Mouse (Mus musculus): Measurements from ENCODE around the gene Zfp583. TPM values are rescaled to one million over a fixed set of nuclear protein-coding genes. Genes with fewer than 3 reads are reported as not detected.
"Not testable (repeated sequence)": the region's sequence is repeated elsewhere in the genome, so short reads cannot be mapped to it uniquely, and the experiment has no call there.

Zfp583 gene
- polyA plus RNA-seq, 1 experiment from 2014 or later, result 9.6 TPM

- Histone ChIP-seq H3K9me3 (no peaks in the 10 kb centered on the region), H3K36me3 (peaks cover 8% of the 10 kb centered on the region), H3K27ac (no peak overlapping the region), H3K4me2 (replicated peaks) (no peak overlapping the region), H3K4me1 (peaks cover 5% of the 10 kb centered on the region), H3K27me3 (no peaks in the 10 kb centered on the region), H3K4me3 (no peak overlapping the region), H3K9ac (no peak overlapping the region)
- no peak for ATAC-seq (ENCODE audit: low FRiP score, low read depth)
- 54% methylated on average over 10 of the region's 10 CpGs for WGBS
Observed at GRCm38 (mm10) chr7:6358937-6359590, 28.0 kb upstream of the Zfp583 start.

DNA sequence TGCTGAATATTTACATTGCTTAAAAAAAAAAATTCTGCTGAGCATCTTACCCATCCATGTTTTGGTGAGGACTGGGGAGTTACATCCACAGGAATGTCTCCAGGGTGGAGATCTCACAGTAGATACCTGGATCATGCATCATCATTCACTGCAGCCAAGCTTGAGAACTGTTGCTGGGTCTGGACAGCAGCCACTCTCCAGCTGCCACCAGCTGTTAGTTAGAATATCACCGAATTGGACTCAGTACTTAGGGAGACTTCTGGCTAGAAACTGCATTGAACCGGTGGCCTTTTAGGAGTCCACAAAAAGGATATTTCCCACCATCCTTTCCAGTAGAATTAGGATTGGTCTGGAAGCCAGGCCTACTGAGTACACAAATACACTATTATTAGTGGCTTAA is 27.0 kb upstream of the Zfp583 start:
- H3K9ac ChIP-seq, result no peak overlapping the region
- no peaks in the 10 kb centered on the region for H3K27me3 ChIP-seq
- ATAC-seq (ENCODE audit: low FRiP score, low read depth), result no peak
- peaks cover 17% of the 10 kb centered on the region for H3K36me3 ChIP-seq
- no peaks in the 10 kb centered on the region for H3K9me3 ChIP-seq
- H3K4me2 ChIP-seq (replicated peaks), result no peak overlapping the region
- 70% methylated on average over 2 of the region's 2 CpGs for WGBS
- H3K27ac ChIP-seq, result no peak overlapping the region
- no peak overlapping the region for H3K4me3 ChIP-seq
- no peaks in the 10 kb centered on the region for H3K4me1 ChIP-seq

GRCm38 (mm10) chr7:6344124-6344523 is 13.0 kb upstream of the Zfp583 start:
- H3K4me3 ChIP-seq, result peak overlapping the region; percentile 63
- H3K27me3 ChIP-seq, result no peaks in the 10 kb centered on the region

DNA sequence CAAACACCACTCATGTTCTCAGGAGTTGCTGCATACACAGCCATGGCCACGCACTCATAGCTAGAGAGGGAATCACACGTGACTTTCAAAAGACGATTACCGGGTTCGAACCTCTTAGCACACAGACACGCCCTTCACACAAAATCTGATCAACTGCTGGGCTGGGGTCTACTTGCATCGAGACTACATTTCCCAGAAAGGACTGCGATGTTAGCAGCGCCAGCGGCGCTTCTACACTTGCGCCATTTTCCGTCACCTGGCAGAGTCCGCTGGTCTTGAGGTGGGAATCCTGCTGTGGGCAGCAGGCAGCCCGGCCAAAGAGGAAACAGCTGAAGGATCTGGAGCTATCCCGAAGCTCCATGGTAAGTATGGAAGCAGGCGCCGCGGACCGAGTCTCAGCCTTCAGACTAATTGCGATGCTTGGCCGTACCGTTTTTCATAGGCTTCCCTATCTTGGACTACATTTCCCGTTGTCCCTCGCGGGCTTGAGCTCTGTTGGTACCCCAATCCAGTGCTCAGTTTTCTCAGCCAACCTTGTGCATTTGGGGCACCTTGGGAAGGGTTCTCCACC is 12.5 kb upstream of the Zfp583 start, which contains the start of gene Gm3854:
Gene Gm3854 (plus strand): TSS at position 259 of the 571 bp plus-strand sequence.
- Histone ChIP-seq H3K36me3 (no peaks in the 10 kb centered on the region), H3K9ac (peak within 1 kb of the TSS; percentile 60), H3K4me2 (replicated peaks) (peak within 1 kb of the TSS; percentile 61), H3K27me3 (no peaks in the 10 kb centered on the region), H3K9me3 (no peaks in the 10 kb centered on the region), H3K4me1 (no peaks in the 10 kb centered on the region), H3K27ac (peak within 1 kb of the TSS; percentile 59; the same call in 1 of the 2 replicates), H3K4me3 (peak within 1 kb of the TSS; percentile 63)
- peak; percentile 95 for ATAC-seq (ENCODE audit: low FRiP score, low read depth)
- under 1% methylated on average over 26 of the region's 26 CpGs for WGBS

More at GRCm38 (mm10) chr7:6344124-6344523, 13.0 kb upstream of the Zfp583 start:
- no peaks in the 10 kb centered on the region for H3K4me1 ChIP-seq
- no peak overlapping the region for H3K27ac ChIP-seq
- H3K9ac ChIP-seq, result peak overlapping the region; percentile 60; the same call in 1 of the 2 replicates
- H3K4me2 ChIP-seq (replicated peaks), result peak overlapping the region; percentile 61
- 31% methylated on average over 10 of the region's 10 CpGs for WGBS
- no peaks in the 10 kb centered on the region for H3K9me3 ChIP-seq
- H3K36me3 ChIP-seq, result no peaks in the 10 kb centered on the region
- no peak for ATAC-seq (ENCODE audit: low FRiP score, low read depth)

GRCm38 (mm10) chr7:6339865-6340264 is 8.8 kb upstream of the Zfp583 start:
- H3K36me3 ChIP-seq, result no peaks in the 10 kb centered on the region
- no peaks in the 10 kb centered on the region for H3K9me3 ChIP-seq
- H3K9ac ChIP-seq, result no peak overlapping the region
- H3K4me2 ChIP-seq (replicated peaks), result no peak overlapping the region
- 84% methylated on average over 5 of the region's 5 CpGs for WGBS
- no peak for ATAC-seq (ENCODE audit: low FRiP score, low read depth)
- H3K4me1 ChIP-seq, result no peaks in the 10 kb centered on the region
- no peak overlapping the region for H3K27ac ChIP-seq
- no peak overlapping the region for H3K4me3 ChIP-seq
- H3K27me3 ChIP-seq, result no peaks in the 10 kb centered on the region

DNA sequence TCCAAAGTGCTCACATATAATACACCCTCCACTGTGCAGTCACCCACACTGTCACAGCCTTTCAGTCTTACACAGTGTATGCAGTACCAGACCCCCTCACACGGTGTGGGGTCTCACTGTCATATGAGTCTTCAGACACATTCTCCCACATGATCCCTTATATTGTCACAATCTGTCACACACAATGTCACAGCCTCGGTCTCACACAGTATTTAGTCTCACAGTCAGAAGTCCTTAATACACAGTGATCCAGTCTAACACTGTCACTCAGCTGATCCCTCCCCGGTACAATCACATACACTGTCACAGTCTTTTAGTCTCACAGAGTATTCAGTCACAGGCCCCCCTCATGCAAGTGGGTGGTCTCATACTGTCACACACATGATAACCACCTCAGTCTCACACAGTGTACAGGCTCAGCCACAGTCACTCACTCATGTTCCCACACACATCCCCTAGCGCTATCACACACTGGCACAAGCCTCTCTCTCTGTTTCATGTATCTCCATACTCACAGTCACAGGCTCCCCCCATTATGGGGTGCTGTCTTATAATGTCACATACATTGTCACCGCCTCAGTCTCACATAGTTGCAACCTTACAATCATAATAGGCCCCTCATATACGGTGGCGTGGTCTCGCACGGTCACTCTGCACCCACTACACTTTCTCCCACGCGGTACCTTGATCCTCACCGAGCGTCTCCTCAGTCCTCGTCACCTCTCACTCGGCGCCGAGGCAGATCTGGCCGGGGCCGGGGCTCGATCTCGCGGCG is 440 bp downstream of the Zfp583 start:
- no peaks in the 10 kb centered on the region for H3K27me3 ChIP-seq
- H3K27ac ChIP-seq, result peak overlapping the region; percentile 84; the same call in 1 of the 2 replicates
- H3K4me2 ChIP-seq (replicated peaks), result peak overlapping the region; percentile 75
- 18% methylated on average over 23 of the region's 23 CpGs for WGBS
- H3K9ac ChIP-seq, result peak overlapping the region; percentile 84
- H3K9me3 ChIP-seq, result 0 out of 2 replicates have a peak, but pooled peaks cover 4% of the 10 kb centered on the region
- peaks cover 21% of the 10 kb centered on the region for H3K36me3 ChIP-seq
- peak overlapping the region; percentile 62 for H3K4me3 ChIP-seq
- peak; percentile 75 for ATAC-seq (ENCODE audit: low FRiP score, low read depth)
- H3K4me1 ChIP-seq, result peaks cover 12% of the 10 kb centered on the region

DNA sequence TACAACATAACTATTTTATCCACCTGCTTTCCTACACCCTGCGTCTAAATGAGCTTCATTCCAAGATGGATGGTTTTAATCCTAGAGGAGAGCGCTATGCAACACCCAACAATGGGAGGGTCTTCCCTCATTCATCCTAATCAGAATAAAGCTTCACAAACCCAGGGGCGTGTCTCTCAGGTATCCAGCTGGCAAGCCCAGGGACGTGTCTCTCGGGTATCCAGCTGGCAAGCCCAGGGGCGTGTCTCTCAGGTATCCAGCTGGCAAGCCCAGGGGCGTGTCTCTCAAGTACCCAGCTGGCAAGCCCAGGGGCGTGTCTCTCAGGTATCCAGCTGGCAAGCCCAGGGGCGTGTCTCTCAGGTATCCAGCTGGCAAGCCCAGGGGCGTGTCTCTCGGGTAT is 30.3 kb downstream of the Zfp583 start:
- not testable (repeated sequence) for H3K4me3 ChIP-seq; H3K27ac ChIP-seq; H3K9me3 ChIP-seq; H3K9ac ChIP-seq; ATAC-seq (ENCODE audit: low FRiP score, low read depth); H3K4me2 ChIP-seq (replicated peaks); H3K4me1 ChIP-seq; H3K27me3 ChIP-seq
- WGBS, result 72% methylated on average over 11 of the region's 11 CpGs
- H3K36me3 ChIP-seq, result peaks cover 61% of the 10 kb centered on the region

- H3K27me3 ChIP-seq; H3K4me3 ChIP-seq; H3K4me2 ChIP-seq (replicated peaks); H3K9me3 ChIP-seq; H3K27ac ChIP-seq; ATAC-seq (ENCODE audit: low FRiP score, low read depth); H3K9ac ChIP-seq: not testable (repeated sequence)
- H3K36me3 ChIP-seq, result peaks cover 37% of the 10 kb centered on the region
- H3K4me1 ChIP-seq, result peaks cover 12% of the 10 kb centered on the region
- 85% methylated on average over 5 of the region's 6 CpGs for WGBS
Observed at GRCm38 (mm10) chr7:6291121-6291520, 40.0 kb downstream of the Zfp583 start.

- 0 out of 2 replicates have a peak, but pooled peaks have one; percentile 0 for ATAC-seq (ENCODE audit: low FRiP score, low read depth)
- peak overlapping the region; percentile 65 for H3K9ac ChIP-seq
- no peaks in the 10 kb centered on the region for H3K9me3 ChIP-seq
- H3K4me1 ChIP-seq, result peaks cover 17% of the 10 kb centered on the region
- H3K4me3 ChIP-seq, result peak overlapping the region; percentile 55
- H3K27ac ChIP-seq, result no peak overlapping the region; the same call in 1 of the 2 replicates
- no peaks in the 10 kb centered on the region for H3K27me3 ChIP-seq
- H3K36me3 ChIP-seq, result peaks cover 9% of the 10 kb centered on the region
- 31% methylated on average over 15 of the region's 15 CpGs for WGBS
- peak overlapping the region; percentile 76 for H3K4me2 ChIP-seq (replicated peaks)
Observed at GRCm38 (mm10) chr7:6286921-6287531, 44.1 kb downstream of the Zfp583 start.

- peaks cover 9% of the 10 kb centered on the region for H3K36me3 ChIP-seq
- H3K27ac ChIP-seq, result peak within 1 kb of the TSS; percentile 77
- no peaks in the 10 kb centered on the region for H3K27me3 ChIP-seq
- peak; percentile 89 for ATAC-seq (ENCODE audit: low FRiP score, low read depth)
- H3K9ac ChIP-seq, result peak within 1 kb of the TSS; percentile 67
- H3K9me3 ChIP-seq, result no peaks in the 10 kb centered on the region
- peaks cover 17% of the 10 kb centered on the region for H3K4me1 ChIP-seq
- peak within 1 kb of the TSS; percentile 76 for H3K4me2 ChIP-seq (replicated peaks)
- peak within 1 kb of the TSS; percentile 55 for H3K4me3 ChIP-seq
- 2% methylated on average over 50 of the region's 50 CpGs for WGBS
Observed at GRCm38 (mm10) chr7:6285842-6286705, 45.0 kb downstream of the Zfp583 start, which contains the start of gene Zfp667. TSS of gene Zfp667 (plus strand) at chr7:6286579.

- Histone ChIP-seq H3K27ac (no peak overlapping the region; the same call in 1 of the 2 replicates), H3K36me3 (peaks cover 6% of the 10 kb centered on the region), H3K9me3 (no peaks in the 10 kb centered on the region), H3K4me3 (peak overlapping the region; percentile 55; the same call in 1 of the 2 replicates), H3K9ac (no peak overlapping the region), H3K27me3 (no peaks in the 10 kb centered on the region), H3K4me1 (peaks cover 17% of the 10 kb centered on the region), H3K4me2 (replicated peaks) (peak overlapping the region; percentile 76; the same call in 1 of the 2 replicates)
- 89% methylated on average over 6 of the region's 6 CpGs for WGBS
- ATAC-seq (ENCODE audit: low FRiP score, low read depth), result no peak
Observed at GRCm38 (mm10) chr7:6285366-6285765, 45.7 kb downstream of the Zfp583 start.

All from limb, embryonic 13.5 days (tissue).